Mouse (Mus musculus) natural killer cell, adult 2 months (primary cell): Measurements from ENCODE around the gene Gorasp1.

Source experiments
- DNase-seq, 2 experiments: peaks; one replicate each; pipeline ENCODE4 v3.0.0; 2022; ENCODE audit warnings: low spot score in 2 of 2

Gene Gorasp1

DNA sequence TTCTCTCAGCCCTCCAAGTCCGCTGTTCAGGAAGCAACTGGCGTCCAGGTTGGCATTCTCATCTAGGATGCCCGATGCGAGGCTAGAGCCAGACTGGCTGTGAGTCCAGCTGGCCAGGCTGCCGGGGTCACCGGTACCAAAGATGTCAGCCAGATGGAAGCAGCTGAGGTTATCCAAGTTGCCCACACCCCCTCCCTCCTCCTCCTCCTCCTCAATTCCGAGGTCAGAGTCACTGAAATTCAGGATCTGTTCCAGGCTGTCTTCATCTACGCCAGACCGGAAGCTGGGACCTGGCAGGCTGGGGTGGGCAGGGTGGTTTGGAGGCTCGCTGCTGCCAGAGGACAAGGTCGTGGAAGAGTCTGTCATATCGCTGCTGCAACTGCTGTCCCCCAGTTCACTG is 35.2 kb upstream of the Gorasp1 start:
- no peak for DNase-seq

DNA sequence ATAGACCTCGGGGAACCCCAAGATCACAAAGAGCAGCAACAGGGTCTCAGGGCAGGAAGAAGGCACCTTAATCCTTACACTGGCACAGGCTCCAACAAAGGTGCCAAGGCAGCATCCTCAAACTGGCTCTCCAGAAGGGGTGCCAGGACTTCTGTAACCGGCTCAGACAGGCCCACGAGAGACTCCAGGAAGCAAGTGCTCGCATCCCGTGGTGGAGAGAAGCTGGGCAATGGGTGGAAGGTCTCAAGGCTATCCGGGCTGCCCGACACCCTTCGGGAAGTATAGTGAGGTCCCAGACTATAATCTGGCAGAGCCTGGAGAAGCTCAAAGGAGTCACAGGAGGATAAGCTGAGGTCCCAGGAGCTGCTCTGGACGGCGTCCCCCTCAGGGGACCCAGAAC is 34.8 kb upstream of the Gorasp1 start:
- no peak for DNase-seq

- no peak for DNase-seq
Observed at GRCm38 (mm10) chr9:119970763-119971656, 33.6 kb upstream of the Gorasp1 start.

DNA sequence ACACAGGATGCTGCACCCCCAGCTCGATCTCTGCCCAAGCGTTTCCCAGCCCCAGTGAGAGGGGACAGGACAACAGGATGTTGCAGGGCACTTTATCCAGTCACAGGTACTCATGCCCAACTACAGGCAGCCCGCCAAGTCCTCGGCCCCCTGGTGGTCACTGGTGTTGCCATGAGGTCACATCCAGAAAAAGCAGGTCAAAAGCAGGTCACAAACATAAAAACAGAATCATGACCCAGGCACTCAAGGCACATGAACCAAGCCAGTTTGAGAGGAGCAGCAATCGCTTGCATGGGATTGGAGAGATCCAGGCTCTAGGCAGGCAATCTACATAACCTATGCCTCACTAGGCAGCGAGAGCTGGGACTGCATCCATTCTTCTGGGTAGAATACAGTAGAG is 32.9 kb upstream of the Gorasp1 start:
- DNase-seq = peak; percentile 60 to 71

DNA sequence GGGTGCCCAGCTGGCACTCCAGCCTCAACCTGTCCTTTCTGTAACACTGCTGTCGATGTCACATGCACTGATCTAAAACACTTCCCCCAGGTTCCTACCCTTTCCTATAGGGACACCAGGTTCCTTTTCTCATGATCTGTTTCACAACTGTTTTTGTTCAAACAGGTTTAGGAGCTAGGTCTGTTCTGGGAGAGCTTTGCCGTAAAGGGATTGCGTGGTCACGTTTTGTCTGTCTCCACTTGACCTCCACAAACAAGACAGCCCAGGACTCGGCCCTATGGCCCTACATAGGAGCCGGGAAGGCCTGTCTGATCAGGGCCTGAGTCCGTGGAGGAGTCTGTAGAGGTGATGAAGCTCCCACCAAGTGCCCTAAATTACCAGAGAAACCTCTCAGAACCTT is 32.4 kb upstream of the Gorasp1 start:
- DNase-seq = no peak

- no peak for DNase-seq
Observed at GRCm38 (mm10) chr9:119966221-119966910, 29.0 kb upstream of the Gorasp1 start.

DNA sequence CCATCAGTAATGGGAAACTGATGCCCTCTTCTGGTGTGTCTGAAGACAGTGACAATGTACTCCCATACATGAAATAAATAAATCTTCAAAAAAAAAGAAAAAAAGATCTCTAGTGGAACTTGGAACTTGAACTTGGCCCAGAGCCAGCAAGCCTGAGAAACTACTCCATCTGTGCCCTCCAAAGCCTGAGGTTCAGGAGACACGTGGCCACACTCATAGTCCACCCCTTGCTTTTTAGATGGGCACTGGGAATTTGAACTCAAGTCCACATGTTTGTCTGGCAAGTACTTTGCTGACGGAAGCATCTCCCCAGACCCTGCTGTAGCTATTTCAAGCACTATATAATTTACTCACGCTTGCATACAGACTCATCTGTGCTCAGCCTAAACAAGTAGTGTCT is 27.8 kb upstream of the Gorasp1 start:
- no peak for DNase-seq

- no peak for DNase-seq
Observed at GRCm38 (mm10) chr9:119964206-119964605, 26.8 kb upstream of the Gorasp1 start.

GRCm38 (mm10) chr9:119962987-119963667 is 25.8 kb upstream of the Gorasp1 start:
- peak; percentile 66 to 80 for DNase-seq

DNA sequence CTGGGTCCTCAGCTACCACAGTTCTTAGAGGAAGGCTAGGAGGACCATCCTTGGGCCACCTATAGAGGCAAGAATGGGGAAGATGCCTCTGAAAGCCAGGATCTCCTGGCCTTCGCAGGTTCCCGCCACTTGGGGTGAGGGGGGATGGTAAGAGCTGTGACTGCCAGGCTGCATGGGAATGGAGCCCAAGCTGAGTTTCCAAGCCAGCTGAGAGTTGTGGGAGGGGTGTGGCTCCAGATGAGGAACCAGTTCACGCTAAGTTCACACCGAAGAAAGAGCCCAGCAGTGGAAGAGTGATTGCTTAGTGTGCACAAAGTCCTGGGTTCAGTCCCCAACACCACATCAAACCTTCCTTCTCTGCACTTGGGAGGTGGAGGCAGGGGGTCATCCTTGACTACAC is 24.9 kb upstream of the Gorasp1 start:
- DNase-seq = no peak

DNA sequence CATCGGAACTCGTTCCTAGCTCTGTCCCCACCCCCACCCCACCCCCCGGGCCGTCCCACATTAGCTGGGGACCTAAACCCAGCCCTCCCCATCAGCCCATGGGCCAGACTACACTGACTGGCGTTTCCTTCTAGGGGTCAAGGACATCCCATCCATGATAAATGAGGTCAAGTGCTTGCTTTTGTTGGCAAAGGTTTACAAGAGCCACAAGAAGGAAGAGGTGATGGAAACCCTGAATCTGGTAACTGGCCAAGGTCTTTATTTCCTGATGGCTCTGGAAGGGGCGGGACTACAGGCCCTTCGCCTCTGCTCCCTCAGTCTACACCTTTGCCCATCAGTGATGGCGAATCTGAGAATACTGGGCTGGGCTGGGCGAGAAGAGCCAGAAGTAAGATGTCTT is 21.5 kb upstream of the Gorasp1 start:
- no peak for DNase-seq

DNA sequence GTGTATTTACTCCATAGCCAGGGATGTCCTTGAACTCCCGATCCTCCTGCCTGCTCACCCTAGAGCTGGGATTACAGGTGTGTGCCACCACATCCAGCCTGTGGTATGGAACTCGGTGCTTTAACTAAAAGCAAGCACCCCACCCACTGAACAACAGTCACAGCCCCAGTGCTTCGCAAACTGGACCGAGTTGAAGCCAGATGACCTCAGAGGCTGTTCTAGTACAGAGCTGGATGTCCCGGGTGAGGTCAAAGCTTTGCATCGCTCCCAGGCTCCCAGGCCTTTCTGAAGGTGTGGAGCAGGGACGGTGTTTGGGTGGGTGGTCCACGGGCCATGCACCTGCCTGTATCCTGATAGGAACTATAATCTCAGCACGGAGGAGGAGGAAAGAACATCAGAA is 14.0 kb upstream of the Gorasp1 start:
- DNase-seq = no peak

GRCm38 (mm10) chr9:119950434-119950833 is 13.1 kb upstream of the Gorasp1 start:
- no peak for DNase-seq

DNA sequence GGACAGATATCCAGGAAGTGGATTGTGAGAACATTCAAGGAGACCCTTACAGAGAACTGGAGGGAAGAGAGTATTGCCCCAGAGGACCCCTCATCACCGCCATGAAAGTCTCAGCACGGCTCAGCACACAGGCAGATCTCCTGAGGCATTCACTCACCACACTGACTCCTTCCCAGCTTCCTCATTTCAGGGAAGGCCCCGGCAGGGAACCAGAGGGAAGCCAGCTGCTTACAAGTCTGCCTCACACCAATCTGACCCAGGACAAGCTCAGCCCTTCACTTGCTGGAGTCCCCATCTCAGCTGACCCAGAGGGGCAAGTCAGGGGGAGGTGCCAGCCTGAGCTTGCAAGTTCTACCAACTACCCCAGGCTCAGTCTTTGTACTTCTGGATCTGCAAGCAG is 11.4 kb upstream of the Gorasp1 start:
- no peak for DNase-seq

DNA sequence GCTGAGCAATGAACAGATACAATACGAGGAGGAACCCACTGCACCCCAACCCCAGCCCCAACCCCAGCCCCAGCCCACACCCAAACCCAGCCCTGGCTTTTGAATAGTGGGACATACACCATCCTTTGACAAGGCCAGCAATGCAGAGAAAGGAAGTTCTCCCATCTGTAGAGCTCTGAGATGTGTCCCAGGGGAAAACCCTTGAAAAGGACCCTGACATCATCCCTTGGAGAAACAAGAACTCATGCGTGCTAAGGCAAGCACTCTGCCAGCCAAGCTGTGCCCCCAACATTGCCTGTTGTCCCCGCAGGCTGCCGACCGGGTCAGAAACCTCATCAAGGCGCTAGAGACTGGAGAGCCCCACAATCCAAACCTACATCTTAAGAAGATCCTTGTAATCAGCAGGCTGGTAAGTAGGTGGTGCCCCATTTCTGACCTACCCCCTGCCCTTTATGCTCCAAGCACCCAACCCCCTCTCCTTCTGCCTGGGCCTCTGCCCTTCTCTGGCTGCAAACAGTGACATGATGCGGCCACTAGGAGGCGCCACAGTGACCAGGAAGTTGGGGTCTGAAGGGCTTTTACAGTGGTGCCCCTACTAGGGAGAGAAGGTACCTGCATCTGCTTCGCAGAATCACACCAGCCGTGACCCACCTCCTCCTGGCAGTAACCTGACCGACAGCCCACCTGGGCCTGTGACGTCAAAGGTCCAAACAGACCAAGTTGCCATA is 8.0 kb upstream of the Gorasp1 start:
- peak; percentile 36 to 57 for DNase-seq

DNA sequence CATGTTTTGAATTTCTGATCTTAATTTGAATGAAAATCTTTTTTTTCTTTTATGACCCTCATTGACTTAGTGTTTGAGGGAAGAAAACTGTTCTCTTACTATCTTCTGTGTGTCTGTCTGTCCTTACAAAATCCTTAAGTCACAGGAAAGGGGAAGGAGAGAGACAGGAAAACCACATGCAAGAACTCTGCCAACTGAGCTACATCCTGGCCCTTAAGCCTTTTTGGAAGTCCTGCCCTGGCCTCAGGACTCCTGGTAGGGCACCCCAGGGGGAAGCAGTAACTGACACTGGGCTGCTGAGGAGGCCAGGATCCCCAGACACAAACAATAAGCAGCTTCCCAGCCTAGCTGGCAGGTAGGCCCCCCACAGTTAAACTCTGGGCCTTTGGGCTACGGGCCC is 6.0 kb upstream of the Gorasp1 start:
- DNase-seq = no peak

DNA sequence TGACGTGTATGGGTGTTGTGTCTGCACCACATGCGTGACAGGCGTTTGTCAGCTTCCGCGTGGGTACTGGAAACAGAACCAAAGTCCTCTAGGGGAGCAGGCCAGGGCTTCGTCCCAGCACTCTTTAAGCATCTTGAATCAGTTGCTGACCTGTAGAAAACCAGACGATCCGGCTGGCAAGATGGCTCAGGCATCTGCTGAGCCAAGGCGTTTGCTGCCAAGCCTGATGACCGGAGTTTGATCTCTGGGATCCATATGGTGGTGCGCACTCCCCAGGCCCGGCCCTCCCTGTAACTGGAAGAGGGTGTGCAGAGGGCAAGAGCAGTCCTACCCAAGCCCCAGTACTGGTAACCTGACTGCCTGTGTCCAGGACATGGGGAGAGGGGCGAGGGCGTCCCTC is 4.5 kb upstream of the Gorasp1 start:
- no peak for DNase-seq

DNA sequence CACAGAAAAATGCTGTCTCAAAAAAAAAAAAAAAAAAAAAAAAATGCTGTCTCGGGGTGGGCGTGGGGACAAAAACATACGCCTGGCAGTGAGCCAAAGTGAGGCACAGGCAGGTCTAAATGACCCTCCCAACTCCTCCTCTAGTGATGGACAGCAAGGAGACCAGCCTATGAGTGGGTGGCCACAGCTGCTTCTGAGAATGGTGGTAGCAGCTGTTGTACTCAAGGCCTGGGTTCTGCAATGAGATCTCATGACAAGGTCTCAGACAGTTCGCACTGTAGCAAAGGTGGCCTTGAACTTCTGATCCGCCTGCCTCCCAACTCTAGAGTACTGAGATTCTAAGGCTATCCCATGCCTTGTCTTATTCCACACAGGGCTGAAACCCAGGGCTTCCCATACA is 4.0 kb upstream of the Gorasp1 start:
- DNase-seq = no peak

GRCm38 (mm10) chr9:119939646-119940045 is 2.3 kb upstream of the Gorasp1 start:
- no peak for DNase-seq

DNA sequence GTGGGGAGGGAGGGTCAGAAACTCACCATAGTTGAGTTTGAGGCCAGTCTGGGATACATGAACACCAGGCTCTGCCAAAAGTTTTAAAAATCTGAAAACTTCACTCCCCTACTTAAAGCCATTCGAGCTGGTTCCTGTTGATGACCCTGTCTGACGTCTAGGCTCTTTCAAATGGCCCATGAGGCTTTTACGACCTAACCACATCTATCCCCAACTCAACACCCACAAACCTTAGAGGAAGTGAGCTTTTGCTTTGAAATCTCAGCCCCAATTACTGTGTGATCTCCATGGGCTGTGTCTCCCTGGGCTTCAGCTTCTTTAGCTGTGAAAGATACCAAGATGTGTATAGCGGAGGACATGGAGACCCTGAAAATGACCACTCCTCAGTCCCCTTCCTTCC is 1.1 kb upstream of the Gorasp1 start:
- peak; percentile 69 to 80 for DNase-seq

DNA sequence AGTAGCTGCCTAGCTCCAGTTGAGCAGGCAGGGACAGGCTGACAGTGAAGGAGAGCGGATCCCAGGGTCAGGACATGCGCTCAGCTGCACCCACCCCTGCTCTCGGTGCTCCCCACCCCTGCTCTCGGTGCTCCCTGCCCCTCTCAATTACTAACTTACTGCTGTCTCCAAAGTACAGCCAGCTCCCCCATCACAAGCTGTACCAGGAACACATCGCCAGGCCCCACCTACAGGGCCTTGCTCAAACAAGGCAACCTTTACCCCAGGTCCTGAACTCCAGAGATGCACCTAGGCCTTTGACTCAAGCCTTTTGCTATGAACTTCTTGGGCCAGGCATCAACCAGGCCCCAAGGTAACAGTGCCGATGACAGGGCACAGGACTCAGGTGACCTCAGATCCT is 3.7 kb downstream of the Gorasp1 start:
- DNase-seq = no peak

DNA sequence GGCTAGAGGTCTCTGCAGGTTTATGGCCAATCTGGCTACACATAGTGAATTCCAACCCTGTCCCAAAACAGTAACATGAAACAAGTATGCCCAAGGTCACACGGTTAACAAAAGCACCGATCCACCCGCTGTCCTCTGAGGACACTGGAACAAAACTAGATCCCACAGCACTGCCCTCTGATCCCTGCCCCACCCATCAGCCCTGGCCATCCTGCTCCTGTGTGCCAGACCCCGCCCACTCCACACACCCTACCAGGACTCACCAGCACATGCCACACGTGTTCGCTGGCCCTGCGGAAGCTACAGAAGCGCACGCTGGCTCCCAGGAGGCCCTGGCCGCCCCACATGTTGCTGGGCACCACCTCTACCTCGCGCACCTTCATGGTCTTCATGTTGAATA is 5.0 kb downstream of the Gorasp1 start:
- no peak for DNase-seq
